Mouse (Mus musculus) adrenal gland, adult 8-10 months (tissue): ENCODE measurements around the gene Pkig. TPM values are rescaled to one million over a fixed set of nuclear protein-coding genes. Genes with fewer than 3 reads are reported as not detected.

ENCODE experiments used
- DNase-seq: peaks from one replicate; pipeline ENCODE4 v3.0.0; 2022
- total RNA-seq, 4 experiments: library from RNA; stranded (reverse); gene quantifications; 2 replicates each; pipeline ENCODE4 v1.2.4; 2022

Gene Pkig
- total RNA-seq, 4 experiments from 2014 or later: 37.6 to 60.4 (median 57.4) TPM

- DNase-seq: no peak
These were observed 103.2 kb downstream of the Pkig start for GRCm38 (mm10) chr2:163761402-163761801.

DNA sequence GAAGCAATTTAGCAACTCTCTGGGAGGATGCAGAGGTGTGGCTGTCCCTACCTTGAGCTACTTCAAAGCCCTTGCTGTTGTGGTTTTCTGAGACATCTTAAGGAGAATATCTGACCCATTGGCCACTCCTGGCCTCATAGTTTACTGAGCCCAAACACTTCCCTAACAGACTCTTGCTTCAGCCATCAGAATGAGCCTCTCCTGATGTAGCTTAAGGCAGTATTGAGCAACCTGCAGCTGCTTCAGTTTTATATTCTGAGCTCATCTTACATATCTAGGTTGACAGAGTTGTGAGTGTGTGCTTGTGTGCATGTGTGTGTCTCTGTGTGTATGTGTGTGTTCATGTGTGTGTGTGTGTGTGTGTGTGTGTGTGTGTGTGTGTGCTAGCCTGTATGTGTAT is 108.1 kb downstream of the Pkig start:
- no peak for DNase-seq

GRCm38 (mm10) chr2:163766890-163767289 is 108.7 kb downstream of the Pkig start:
- no peak for DNase-seq

GRCm38 (mm10) chr2:163770731-163771130 is 112.5 kb downstream of the Pkig start:
- DNase-seq: no peak

Other genes starting within 250 kb of the Pkig start
- 10 to 100 TPM; 33.2 to 39.2 (median 38.5) TPM for gene Oser1, start 233.7 kb upstream of the Pkig start, total RNA-seq
- gene Gdap1l1, start 219.9 kb upstream of the Pkig start, total RNA-seq: 1 to 10 TPM; 4.7 to 5.8 (median 4.8) TPM
- 100 to 1,000 TPM in 1 of 4 experiments, 10 to 100 TPM in 3; 81.0 to 128 (median 92.8) TPM for gene Fitm2, start 185.8 kb upstream of the Pkig start, total RNA-seq
- not detected for gene R3hdml, start 166.1 kb upstream of the Pkig start, total RNA-seq
- gene Hnf4a, start 151.6 kb upstream of the Pkig start, total RNA-seq: under 1 TPM in 2 of 4 experiments, not detected in 2; 0.06 to 0.16 TPM
- gene Ttpal, start 56.1 kb upstream of the Pkig start, total RNA-seq: 10 to 100 TPM; 26.8 to 38.6 (median 31.5) TPM
- 100 to 1,000 TPM; 566 to 814 (median 738) TPM for gene Serinc3, start 13.3 kb upstream of the Pkig start, total RNA-seq
- 1 to 10 TPM; 3.3 to 6.1 (median 5.3) TPM for gene Ada, start 91.9 kb downstream of the Pkig start, total RNA-seq
- gene Ccn5, start 162.5 kb downstream of the Pkig start, total RNA-seq: 1 to 10 TPM in 1 of 4 experiments, under 1 TPM in 3; 0.38 to 1.7 (median 0.50) TPM
- not detected for gene Kcnk15, start 195.3 kb downstream of the Pkig start, total RNA-seq